Mouse (Mus musculus): Measurements from ENCODE around the gene Gm10570. TPM values are rescaled to one million over a fixed set of nuclear protein-coding genes. Genes with fewer than 3 reads are reported as not detected.

Gene Gm10570
- polyA plus RNA-seq, 1 experiment from 2014 or later = not detected

GRCm38 (mm10) chr4:130264698-130265349 is 43.6 kb downstream of the Gm10570 start:
- WGBS = 21% methylated on average over 24 of the region's 24 CpGs

GRCm38 (mm10) chr4:130264131-130264530 is 44.3 kb downstream of the Gm10570 start:
- ATAC-seq (ENCODE audit: insufficient read depth) = no peak
- Histone ChIP-seq H3K36me3 (ENCODE audit: insufficient read depth) (no peaks in the 10 kb centered on the region), H3K27me3 (ENCODE audit: insufficient read depth, low read length) (no peaks in the 10 kb centered on the region), H3K27ac (ENCODE audit: low read depth) (no peak overlapping the region), H3K9me3 (ENCODE audit: low read depth, low read length) (no peaks in the 10 kb centered on the region), H3K4me1 (ENCODE audit: insufficient read depth) (no peaks in the 10 kb centered on the region; the same call in 1 of the 2 replicates), H3K9ac (no peak overlapping the region), H3K4me3 (ENCODE audit: low read depth, low read length) (no peak overlapping the region), H3K4me2 (no peak overlapping the region)
- WGBS = 39% methylated on average over 11 of the region's 11 CpGs
- DNase-seq = no peak
- TF ChIP-seq CTCF (IDR thresholded peaks at IDR 0.05; ENCODE audit: low read depth) = no peak

More at GRCm38 (mm10) chr4:130264698-130265349, 43.6 kb downstream of the Gm10570 start:
- peak; percentile 77 for TF ChIP-seq CTCF (IDR thresholded peaks at IDR 0.05; ENCODE audit: low read depth)
- Histone ChIP-seq H3K27ac (ENCODE audit: low read depth) (no peak overlapping the region), H3K27me3 (ENCODE audit: insufficient read depth, low read length) (no peaks in the 10 kb centered on the region), H3K9me3 (ENCODE audit: low read depth, low read length) (no peaks in the 10 kb centered on the region), H3K36me3 (ENCODE audit: insufficient read depth) (no peaks in the 10 kb centered on the region), H3K4me2 (no peak overlapping the region), H3K4me3 (ENCODE audit: low read depth, low read length) (no peak overlapping the region), H3K4me1 (ENCODE audit: insufficient read depth) (no peaks in the 10 kb centered on the region; the same call in 1 of the 2 replicates), H3K9ac (no peak overlapping the region)
- DNase-seq (peak; percentile 79), ATAC-seq (ENCODE audit: insufficient read depth) (no peak)

GRCm38 (mm10) chr4:130260406-130260805 is 48.1 kb downstream of the Gm10570 start:
- Histone ChIP-seq H3K27ac (ENCODE audit: low read depth) (no peak overlapping the region), H3K36me3 (ENCODE audit: insufficient read depth) (no peaks in the 10 kb centered on the region), H3K9ac (no peak overlapping the region), H3K4me1 (ENCODE audit: insufficient read depth) (no peaks in the 10 kb centered on the region), H3K4me3 (ENCODE audit: low read depth, low read length) (no peak overlapping the region), H3K27me3 (ENCODE audit: insufficient read depth, low read length) (no peaks in the 10 kb centered on the region), H3K4me2 (no peak overlapping the region), H3K9me3 (ENCODE audit: low read depth, low read length) (no peaks in the 10 kb centered on the region)
- ATAC-seq (ENCODE audit: insufficient read depth) (no peak), DNase-seq (no peak)
- WGBS = 30% methylated on average over 5 of the region's 5 CpGs
- peak; percentile 40; the same call in 1 of the 2 replicates for TF ChIP-seq CTCF (IDR thresholded peaks at IDR 0.05; ENCODE audit: low read depth)

Other genes with a start within 250 kb of the Gm10570 start
- 68.9 and 69.4 TPM in 2 replicates for gene Pef1, start 206.1 kb downstream of the Gm10570 start, polyA plus RNA-seq (2014; fragmentation: Nextera tagmentation; extraction: Ambion mirVana)
- 0.14 and 0.39 TPM in 2 replicates for gene Hcrtr1, start 169.3 kb downstream of the Gm10570 start, polyA plus RNA-seq (2014; fragmentation: Nextera tagmentation; extraction: Ambion mirVana)
- gene Tinagl1, start 133.6 kb downstream of the Gm10570 start, polyA plus RNA-seq (2014; fragmentation: Nextera tagmentation; extraction: Ambion mirVana) = 29.6 and 30.3 TPM in 2 replicates
- not detected in 2 replicates for gene Gm853, start 86.3 kb downstream of the Gm10570 start, polyA plus RNA-seq (2014; fragmentation: Nextera tagmentation; extraction: Ambion mirVana)
- gene Serinc2, start 29.5 kb downstream of the Gm10570 start, polyA plus RNA-seq (2014; fragmentation: Nextera tagmentation; extraction: Ambion mirVana) = 18.2 and 22.2 TPM in 2 replicates
- 4.7 and 28.1 TPM in 2 replicates for gene Fabp3, start 79 bp downstream of the Gm10570 start, polyA plus RNA-seq (2014; fragmentation: Nextera tagmentation; extraction: Ambion mirVana)
- gene Zcchc17, start 51.3 kb upstream of the Gm10570 start, polyA plus RNA-seq (2014; fragmentation: Nextera tagmentation; extraction: Ambion mirVana) = 70.6 and 76.8 TPM in 2 replicates
- 186 and 199 TPM in 2 replicates for gene Snrnp40, start 51.5 kb upstream of the Gm10570 start, polyA plus RNA-seq (2014; fragmentation: Nextera tagmentation; extraction: Ambion mirVana)